Mouse (Mus musculus) ES-Bruce4 (cell line): Measurements from ENCODE around the gene Rpl32. TPM values are rescaled to one million over a fixed set of nuclear protein-coding genes. Genes with fewer than 3 reads are reported as not detected.
A peak's percentile ranks its signal among the peaks of the same experiment; 100 is the strongest.

ENCODE experiments used
- H3K27ac ChIP-seq: 2 replicates; pipeline ENCODE4 v1.5.1; 2012; ENCODE audit warnings: low read length, inconsistent platforms; ENCODE audit not compliant: insufficient read depth
- H3K27me3 ChIP-seq: 2 replicates; pipeline ENCODE4 v1.6.1; 2012; ENCODE audit warnings: mild to moderate bottlenecking, low read length, inconsistent platforms; ENCODE audit not compliant: control insufficient read depth, poor library complexity, insufficient read depth, severe bottlenecking
- H3K36me3 ChIP-seq: 2 replicates; pipeline ENCODE4 v1.6.1; 2012; ENCODE audit warnings: inconsistent platforms, mild to moderate bottlenecking, low read length, moderate library complexity; ENCODE audit not compliant: control insufficient read depth, poor library complexity, insufficient read depth, severe bottlenecking
- H3K4me1 ChIP-seq: one replicate; pipeline ENCODE4 v1.8.1; 2011; ENCODE audit warnings: low read length; ENCODE audit not compliant: control insufficient read depth, insufficient read depth
- H3K4me3 ChIP-seq: 2 replicates; pipeline ENCODE4 v1.5.1; 2011; ENCODE audit warnings: low read depth, mild to moderate bottlenecking, low read length
- H3K9ac ChIP-seq: 2 replicates; pipeline ENCODE4 v1.6.1; 2012; ENCODE audit warnings: low read depth, mild to moderate bottlenecking, inconsistent platforms; ENCODE audit not compliant: poor library complexity, severe bottlenecking
- H3K9me3 ChIP-seq: replicated peaks from 2 replicates; pipeline ENCODE4 v1.6.1; 2012; ENCODE audit warnings: mild to moderate bottlenecking, low read length, inconsistent platforms; ENCODE audit not compliant: control insufficient read depth, poor library complexity, insufficient read depth, severe bottlenecking
- CTCF ChIP-seq: IDR thresholded peaks from one replicate; pipeline ENCODE4 v1.8.1; 2011; ENCODE audit warnings: low read depth, low read length
- EP300 ChIP-seq: IDR thresholded peaks from 2 replicates; pipeline ENCODE4 v1.6.1; 2011; ENCODE audit warnings: low read depth, low read length; ENCODE audit not compliant: insufficient read depth
- POLR2A ChIP-seq: IDR thresholded peaks from one replicate; pipeline ENCODE4 v1.8.1; 2011; ENCODE audit warnings: low read length; ENCODE audit not compliant: insufficient read depth
- polyA plus RNA-seq: library from polyadenylated mRNA; stranded (reverse); fragments of >200 nt; gene quantifications from 2 replicates; pipeline ENCODE4 v1.2.4, GENCODE M21; 2011; ENCODE audit warnings: low read depth; ENCODE audit not compliant: missing spikeins, insufficient read depth, insufficient read length

The Rpl32 gene
- polyA plus RNA-seq, 1 experiment: 3,890 TPM

DNA sequence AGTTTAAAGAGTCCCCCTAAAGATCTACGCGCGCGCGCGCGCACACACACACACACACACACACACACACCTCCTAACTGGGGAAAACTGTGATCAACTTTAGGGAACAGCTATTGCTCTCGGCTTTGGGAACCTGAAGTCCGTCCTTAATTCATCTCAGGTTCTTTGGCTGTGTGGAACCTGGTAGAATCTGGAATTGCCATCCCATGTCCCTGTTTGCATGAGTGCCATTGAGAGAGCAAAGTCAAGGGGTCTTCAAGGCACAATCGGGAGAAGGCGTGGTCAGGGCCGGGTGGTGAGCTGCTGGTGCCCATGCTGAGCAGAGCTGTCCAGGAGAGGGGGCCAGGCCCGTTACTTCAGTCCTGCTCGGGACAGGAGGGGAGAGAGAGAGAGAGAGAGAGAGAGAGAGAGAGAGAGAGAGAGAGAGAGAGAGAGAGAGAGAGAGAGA is 34.6 kb downstream of the Rpl32 start:
- peak overlapping the region; percentile 29 for H3K4me3 ChIP-seq
- H3K36me3 ChIP-seq: no peaks in the 10 kb centered on the region
- H3K9me3 ChIP-seq: no peaks in the 10 kb centered on the region
- no peak for TF ChIP-seq EP300
- TF ChIP-seq POLR2A: no peak
- TF ChIP-seq CTCF: no peak
- H3K4me1 ChIP-seq: no peaks in the 10 kb centered on the region
- no peaks in the 10 kb centered on the region for H3K27me3 ChIP-seq
- no peak overlapping the region for H3K9ac ChIP-seq
- no peak overlapping the region for H3K27ac ChIP-seq

DNA sequence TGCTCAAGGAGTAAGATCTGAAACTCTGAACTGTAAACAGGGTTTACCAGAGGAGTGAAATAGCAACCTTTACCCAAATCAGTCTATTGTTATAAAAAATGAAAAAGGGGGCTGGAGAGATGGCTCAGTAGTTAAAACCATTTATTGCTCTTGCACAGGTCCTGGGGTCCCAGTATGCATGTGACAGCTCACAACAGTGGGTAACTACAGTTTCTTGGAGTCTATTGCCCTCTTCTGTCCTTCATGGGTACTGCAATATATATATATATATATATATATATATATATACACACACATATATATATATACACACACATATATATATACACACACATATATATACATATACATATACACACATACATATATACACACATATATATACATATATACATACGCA is 35.9 kb downstream of the Rpl32 start:
- H3K9ac ChIP-seq: no peak overlapping the region
- H3K36me3 ChIP-seq: no peaks in the 10 kb centered on the region
- no peak for TF ChIP-seq POLR2A
- peak; percentile 12 for TF ChIP-seq CTCF
- no peaks in the 10 kb centered on the region for H3K4me1 ChIP-seq
- H3K27ac ChIP-seq: no peak overlapping the region
- no peaks in the 10 kb centered on the region for H3K9me3 ChIP-seq
- H3K4me3 ChIP-seq: no peak overlapping the region
- no peaks in the 10 kb centered on the region for H3K27me3 ChIP-seq

DNA sequence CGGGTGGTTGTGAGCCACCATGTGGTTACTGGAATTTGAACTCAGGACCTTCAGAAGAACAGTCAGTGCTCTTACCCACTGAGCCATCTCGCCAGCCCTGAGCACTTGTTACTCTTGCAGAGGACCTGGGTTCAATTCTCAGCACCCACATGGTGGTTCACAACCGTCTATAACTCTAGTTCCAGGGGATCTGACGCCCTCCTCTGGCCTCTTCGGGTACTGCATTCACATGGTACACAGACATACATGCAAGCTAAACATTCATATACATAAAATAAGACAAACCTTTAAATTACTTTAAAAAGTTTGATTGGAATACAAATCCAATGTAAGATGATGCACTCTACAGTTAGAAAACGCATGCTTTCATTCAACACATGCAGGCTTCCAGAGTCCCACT is 36.3 kb downstream of the Rpl32 start:
- Histone ChIP-seq H3K9ac (no peak overlapping the region), H3K27me3 (no peaks in the 10 kb centered on the region), H3K27ac (no peak overlapping the region), H3K9me3 (no peaks in the 10 kb centered on the region), H3K4me3 (no peak overlapping the region), H3K36me3 (no peaks in the 10 kb centered on the region), H3K4me1 (peaks cover 4% of the 10 kb centered on the region)
- no peak for TF ChIP-seq EP300
- TF ChIP-seq CTCF: peak; percentile 11

GRCm38 (mm10) chr6:115770852-115771251 is 37.7 kb downstream of the Rpl32 start:
- no peak overlapping the region for H3K9ac ChIP-seq
- TF ChIP-seq POLR2A (no peak), CTCF (no peak)
- H3K9me3 ChIP-seq: no peaks in the 10 kb centered on the region
- H3K36me3 ChIP-seq: no peaks in the 10 kb centered on the region
- H3K27ac ChIP-seq: no peak overlapping the region
- no peak overlapping the region for H3K4me3 ChIP-seq
- peaks cover 4% of the 10 kb centered on the region for H3K4me1 ChIP-seq
- no peaks in the 10 kb centered on the region for H3K27me3 ChIP-seq

DNA sequence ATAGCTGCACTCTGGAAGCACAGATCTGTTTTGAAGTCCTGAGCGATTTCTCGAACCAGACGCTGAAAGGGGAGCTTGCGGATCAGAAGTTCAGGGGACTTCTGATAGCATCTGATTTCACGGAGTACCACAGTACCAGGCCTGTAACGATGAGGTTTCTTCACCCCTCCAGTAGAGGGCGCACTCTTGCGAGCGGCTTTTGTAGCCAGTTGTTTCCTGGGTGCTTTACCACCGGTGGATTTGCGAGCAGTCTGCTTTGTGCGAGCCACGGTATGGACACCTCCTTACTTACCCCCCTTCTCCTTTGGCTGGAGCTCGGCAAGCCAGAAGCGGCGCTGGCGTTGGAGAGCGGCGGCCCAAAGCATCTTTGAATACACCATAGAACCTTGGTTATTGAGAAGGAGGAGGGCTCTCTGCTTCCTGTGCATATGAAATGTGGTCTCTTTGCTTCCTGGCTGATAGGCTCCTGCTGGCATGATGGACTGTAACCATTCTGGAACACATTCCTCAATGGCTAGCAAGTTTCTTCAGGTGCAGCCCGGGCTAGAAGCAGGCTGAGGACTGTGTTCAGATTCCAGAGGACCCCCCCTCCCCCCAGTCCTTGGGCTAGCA is 38.4 kb downstream of the Rpl32 start:
- Histone ChIP-seq H3K4me1 (peaks cover 5% of the 10 kb centered on the region), H3K9me3 (no peaks in the 10 kb centered on the region), H3K27ac (no peak overlapping the region), H3K4me3 (no peak overlapping the region), H3K36me3 (no peaks in the 10 kb centered on the region), H3K27me3 (no peaks in the 10 kb centered on the region), H3K9ac (no peak overlapping the region)
- TF ChIP-seq EP300 (no peak), CTCF (peak; percentile 44)

DNA sequence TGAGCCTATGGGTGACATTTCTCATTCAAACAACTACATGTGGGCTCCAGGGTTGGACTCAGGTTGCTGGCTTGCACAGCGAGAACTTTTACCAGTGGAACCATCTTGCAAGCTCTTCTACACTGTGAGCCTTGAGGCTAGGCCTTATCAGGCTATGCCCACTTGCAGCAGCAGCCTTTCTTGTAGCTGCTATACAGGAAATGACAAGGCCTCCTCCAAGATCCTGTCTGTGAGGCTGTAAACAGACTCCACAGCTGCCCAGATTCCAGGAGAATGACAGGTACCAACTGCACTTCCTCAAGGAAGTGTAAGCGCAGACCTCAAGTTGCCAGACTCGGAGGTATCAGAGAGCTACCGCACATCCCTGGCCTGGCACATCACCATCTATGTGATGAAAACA is 40.3 kb downstream of the Rpl32 start:
- Histone ChIP-seq H3K27ac (no peak overlapping the region), H3K4me3 (no peak overlapping the region), H3K36me3 (no peaks in the 10 kb centered on the region), H3K9ac (0 out of 2 replicates have a peak overlapping the region, but pooled peaks have one; percentile 14), H3K4me1 (peaks cover 8% of the 10 kb centered on the region), H3K9me3 (no peaks in the 10 kb centered on the region), H3K27me3 (no peaks in the 10 kb centered on the region)
- no peak for TF ChIP-seq POLR2A
- no peak for TF ChIP-seq EP300
- no peak for TF ChIP-seq CTCF
